Mouse (Mus musculus) megakaryocyte, embryonic 14.5 days (primary cell): Measurements from ENCODE around the gene Schip1.

Experiments
- FLI1 ChIP-seq: IDR thresholded peaks from 2 replicates; pipeline ENCODE4 v1.6.1; 2012; ENCODE audit warnings: low read length, inconsistent platforms, mixed read lengths
- GATA1 ChIP-seq: IDR thresholded peaks from 3 replicates; pipeline ENCODE4 v1.6.1; 2012; ENCODE audit warnings: mixed read lengths, low read length, inconsistent platforms, borderline replicate concordance

DNA sequence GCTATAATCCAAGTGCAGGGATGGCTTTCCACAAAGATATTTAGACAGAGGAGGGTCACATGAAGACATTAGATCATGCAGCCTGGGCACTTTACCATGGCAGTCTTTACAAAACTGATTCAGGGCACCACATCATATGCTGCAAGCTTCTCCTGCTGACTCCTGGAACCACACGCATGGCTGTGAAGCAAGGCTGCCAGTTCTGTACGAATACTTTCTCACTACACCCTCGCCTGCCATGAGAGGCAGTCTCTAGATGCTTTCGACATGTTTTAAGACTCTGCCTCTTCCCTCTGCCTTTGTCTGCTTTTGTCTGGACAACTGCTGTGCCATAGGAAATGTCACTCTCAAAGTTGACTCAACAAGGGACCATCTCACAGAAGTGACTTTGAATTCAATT is 145.8 kb downstream of the Schip1 start:
- TF ChIP-seq GATA1 (no peak), FLI1 (no peak)
